Mouse (Mus musculus) lung, postnatal 36 days (tissue): Measurements from ENCODE around the gene Ano9.

ENCODE experiments used
- DNase-seq: peaks from one replicate; pipeline ENCODE4 v3.0.0; 2022; ENCODE audit warnings: mixed read lengths

The Ano9 gene

GRCm38 (mm10) chr7:141099911-141100691 lies 17.5 kb downstream of the Ano9 start, which contains the start of gene Sigirr:
TSS of gene Sigirr (minus strand) at chr7:141100572.
- DNase-seq = peak; percentile 72

GRCm38 (mm10) chr7:141097177-141097576 lies 20.4 kb downstream of the Ano9 start:
- no peak for DNase-seq

- DNase-seq = peak; percentile 89
Observed at GRCm38 (mm10) chr7:141096649-141097056, 21.0 kb downstream of the Ano9 start.

DNA sequence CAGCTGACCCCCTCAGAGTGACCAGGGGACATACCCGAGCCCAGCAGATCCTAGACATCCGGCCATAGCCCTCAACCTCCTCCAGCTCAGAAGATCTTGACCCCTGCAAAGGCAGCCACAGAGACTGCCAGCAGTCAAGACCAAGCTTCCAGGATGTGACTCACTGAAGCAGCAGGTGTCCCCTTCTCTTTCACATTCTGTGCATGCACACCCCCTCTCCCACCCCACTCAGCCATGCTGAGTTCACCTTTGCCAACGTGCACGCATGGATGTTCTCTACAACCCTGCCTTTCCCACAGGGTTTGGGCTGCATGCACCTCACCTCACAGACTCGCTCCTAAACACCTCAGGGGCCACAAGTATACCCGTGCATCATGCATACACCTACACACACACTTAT lies 21.6 kb downstream of the Ano9 start:
- DNase-seq = no peak

DNA sequence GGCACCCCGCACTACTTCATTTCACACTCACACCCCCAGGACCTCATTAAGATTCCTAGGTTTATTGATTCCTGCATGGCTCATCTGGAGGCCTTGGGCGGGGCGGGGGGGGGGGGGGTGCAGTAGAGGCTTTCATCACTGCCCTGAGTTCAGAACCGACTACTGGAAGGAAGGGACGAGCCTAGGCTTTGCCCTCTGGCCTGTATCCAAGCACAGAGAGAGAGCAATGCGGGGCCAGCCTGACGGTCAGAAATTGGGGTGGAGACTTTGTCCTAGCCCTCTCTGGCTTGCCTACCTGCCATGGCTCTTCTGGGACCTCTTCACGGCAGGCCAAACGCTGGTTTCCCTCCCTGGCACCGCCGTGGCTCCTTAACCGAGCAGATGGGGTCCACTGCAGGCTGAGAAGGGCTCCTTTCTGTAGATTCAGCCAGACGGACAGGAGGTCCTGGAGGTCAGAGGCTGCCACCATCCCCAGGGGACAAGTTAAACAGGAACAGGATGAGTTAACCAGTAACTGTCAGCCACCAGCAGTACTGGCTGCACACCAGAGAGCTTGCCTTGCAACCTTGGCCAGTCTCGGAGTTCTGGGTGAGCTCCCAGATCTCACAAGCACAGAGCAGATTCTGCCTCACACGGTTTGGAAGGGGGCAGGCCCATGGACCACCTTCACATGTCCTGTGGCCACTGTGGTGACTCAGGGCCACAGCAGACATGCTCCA lies 23.0 kb downstream of the Ano9 start:
- DNase-seq = no peak

GRCm38 (mm10) chr7:141093950-141094349 lies 23.7 kb downstream of the Ano9 start:
- DNase-seq = no peak

DNA sequence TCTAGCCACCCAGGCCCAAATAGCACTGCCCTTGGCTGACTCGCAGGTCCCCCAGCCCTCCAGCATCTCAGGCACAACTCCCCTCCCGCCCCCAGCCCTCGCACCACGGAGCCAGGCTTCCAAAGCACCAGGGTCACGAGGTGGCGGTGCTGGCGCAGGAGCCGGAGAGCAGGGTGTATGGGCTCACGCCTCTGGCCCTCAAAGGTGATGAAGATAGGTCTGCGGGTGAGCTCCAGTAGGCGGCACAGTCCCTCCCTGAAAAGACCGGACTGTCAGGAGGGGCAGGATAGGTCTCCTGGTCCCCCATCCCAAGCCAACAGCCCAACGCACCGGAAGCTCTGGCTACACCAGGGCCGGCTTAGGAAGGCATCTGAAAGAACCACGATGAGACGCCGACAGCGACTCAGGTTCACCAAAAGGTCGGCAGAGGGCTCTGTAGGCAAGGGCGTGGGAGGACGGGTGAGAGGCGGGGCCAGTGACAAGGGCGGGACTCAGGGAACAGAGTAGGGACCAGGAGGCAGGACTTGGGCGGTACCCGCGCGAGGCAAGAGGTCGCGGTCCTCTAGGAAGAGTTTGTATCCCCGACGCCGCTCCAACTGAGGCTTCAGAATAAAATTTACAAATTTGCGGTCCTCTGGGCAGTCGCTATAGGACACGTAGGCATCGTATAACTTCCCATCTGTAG lies 25.4 kb downstream of the Ano9 start:
- DNase-seq = peak; percentile 97

DNA sequence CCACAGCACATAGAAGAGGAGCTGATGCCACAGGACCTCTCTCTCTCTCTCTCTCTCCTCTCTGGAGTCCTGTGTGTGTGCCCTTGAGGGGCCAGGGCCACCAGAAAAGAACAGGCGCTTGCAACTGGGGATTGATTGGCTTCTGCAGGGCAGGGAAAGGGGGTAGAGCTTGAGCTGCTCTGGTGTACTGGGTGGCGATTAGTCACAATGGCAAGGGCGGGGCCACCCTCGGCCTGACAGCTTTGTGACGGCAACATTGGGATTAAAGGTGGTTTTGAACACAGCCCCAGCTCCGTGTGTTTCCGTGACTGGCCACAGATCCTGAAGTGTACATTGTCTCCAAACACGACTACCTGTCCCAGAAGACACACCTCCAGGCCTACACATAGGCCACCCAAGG lies 27.4 kb downstream of the Ano9 start:
- no peak for DNase-seq

DNA sequence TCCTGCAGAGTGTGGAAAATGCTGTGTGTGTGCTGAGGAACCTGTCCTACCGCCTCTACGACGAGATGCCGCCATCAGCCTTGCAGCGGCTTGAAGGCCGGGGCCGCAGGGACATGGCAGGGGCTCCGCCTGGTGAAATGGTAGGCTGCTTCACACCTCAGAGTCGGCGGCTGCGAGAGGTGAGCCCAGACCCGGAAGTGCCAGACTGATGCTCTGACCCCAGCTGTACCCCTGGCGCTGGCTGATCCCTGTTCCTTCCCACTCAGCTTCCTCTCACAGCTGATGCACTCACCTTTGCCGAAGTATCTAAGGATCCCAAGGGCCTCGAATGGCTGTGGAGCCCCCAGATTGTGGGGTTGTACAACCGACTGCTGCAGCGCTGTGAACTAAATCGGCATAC lies 29.1 kb downstream of the Ano9 start:
- no peak for DNase-seq

GRCm38 (mm10) chr7:141087894-141088293 lies 29.7 kb downstream of the Ano9 start:
- DNase-seq = peak; percentile 39

GRCm38 (mm10) chr7:141079481-141080449 lies 37.8 kb downstream of the Ano9 start:
- DNase-seq = peak; percentile 75

DNA sequence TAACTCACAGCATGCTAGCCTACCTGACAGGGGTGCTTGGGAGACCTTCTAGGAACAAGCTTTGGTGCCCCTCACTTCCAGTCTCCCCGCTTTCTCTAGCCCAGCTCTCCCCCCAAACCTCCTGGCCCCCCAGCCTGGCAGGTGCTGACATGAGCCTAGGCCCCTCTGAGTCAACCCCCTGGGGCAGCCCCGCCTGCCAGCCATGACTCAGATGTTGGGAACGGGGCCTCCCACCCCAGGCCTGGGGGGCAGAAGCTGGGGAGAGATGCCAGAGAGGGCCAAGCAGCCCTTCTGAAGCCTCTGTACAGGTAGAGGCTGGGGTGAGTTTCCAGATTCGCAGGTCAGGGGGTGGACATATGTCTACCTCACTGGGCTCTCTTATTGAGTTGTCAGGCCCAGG lies 38.7 kb downstream of the Ano9 start:
- DNase-seq = no peak

DNA sequence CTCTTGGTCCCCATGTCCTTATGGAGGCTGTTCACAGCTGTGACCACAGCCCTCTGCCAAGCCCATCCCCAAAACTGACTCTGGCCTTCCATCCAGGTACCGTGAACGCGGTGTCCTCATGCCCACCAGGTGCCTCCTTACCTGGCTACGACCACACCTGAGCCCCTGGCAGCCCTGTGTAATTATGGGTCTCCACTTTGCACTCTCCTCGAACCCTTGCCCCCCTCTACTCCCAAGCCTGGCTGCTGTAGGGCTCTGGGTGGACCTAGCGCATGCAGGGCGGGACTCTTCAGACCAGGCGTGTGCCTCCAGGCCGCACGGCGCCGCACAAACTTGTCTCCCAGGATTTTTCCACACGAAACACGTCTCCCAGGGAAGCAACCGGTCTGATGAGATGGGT lies 39.8 kb downstream of the Ano9 start, which contains the start of gene Pkp3:
TSS of gene Pkp3 (plus strand) at position 378 of the 400 bp plus-strand sequence.
- DNase-seq = no peak

GRCm38 (mm10) chr7:141073782-141074181 lies 43.8 kb downstream of the Ano9 start:
- DNase-seq = no peak

DNA sequence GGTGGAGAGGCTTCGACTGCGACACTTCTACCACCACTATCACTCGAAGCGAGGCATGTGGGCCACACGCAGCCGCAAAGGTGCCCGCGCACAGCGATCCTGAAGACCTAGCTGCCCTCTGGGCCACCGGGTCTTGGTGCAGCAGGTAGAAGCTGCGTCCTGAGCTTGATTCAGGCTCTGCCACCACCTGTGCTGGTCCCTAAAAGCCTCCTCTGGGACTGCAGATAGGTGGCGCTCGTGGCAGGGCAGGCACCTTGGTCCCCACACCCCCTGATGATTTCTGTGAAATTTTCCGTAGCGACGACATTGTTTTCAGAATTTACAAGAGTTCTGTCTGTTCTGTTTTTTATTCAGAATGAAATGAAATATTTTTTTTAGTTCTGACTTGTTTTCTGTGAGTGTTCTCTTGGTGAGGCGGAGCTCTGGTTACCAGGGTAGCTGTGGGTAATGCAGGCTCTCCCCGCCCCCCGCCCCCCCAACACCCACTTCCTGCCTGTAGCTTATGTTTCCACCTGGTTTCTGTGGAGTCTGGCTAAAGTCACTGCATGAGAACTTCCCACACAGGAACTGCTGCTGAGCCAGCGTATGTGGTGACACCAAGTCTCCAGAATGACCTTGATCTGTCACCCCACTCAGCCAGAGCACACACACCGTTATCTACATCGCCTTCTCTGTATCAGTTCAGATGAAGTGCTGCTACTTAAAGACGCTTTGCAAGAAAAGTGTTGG lies 45.4 kb downstream of the Ano9 start:
- DNase-seq = peak; percentile 58

DNA sequence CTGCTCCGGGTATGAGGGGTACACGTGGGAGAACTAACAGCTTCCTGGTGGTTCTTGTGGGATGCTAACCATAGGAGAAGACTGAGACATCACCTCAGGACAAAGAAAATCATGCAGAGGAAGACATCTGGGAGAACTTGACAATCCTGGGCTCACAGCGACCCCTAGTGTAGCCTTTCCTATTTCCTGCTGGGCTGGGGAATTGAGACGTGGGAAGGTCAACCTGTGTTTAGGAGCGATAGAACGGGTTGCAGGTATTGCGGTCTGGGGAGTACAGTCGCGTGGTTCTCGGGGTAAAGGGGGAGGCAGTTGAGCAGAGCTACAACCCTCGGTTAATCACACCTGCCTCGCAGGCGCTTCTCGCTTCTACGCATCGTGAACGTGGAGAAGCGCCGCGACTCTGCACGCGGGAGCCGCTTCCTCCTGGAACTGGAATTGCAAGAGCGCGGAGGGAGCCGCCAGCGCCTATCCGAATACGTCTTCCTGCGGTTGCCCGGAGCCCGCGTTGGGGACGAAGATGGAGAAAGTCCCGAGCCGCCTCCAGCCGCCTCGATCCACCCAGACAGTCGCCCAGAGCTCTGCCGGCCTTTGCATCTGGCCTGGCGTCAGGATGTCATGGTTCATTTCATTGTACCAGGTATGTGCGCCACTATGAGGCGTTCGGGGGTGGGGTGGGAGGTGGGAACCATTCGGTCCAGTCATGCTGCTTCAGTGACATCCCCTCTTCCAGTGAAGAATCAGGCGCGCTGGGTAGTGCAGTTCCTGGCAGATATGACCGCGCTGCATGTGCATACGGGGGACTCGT lies 47.3 kb downstream of the Ano9 start:
- DNase-seq = peak; percentile 89

- no peak for DNase-seq
Observed at GRCm38 (mm10) chr7:141068351-141068750, 49.3 kb downstream of the Ano9 start.

- DNase-seq = no peak
Observed at GRCm38 (mm10) chr7:141064576-141064975, 53.0 kb downstream of the Ano9 start.

- DNase-seq = no peak
Observed at GRCm38 (mm10) chr7:141064175-141064574, 53.4 kb downstream of the Ano9 start.

- DNase-seq = no peak
Observed at GRCm38 (mm10) chr7:141063353-141063752, 54.3 kb downstream of the Ano9 start.

DNA sequence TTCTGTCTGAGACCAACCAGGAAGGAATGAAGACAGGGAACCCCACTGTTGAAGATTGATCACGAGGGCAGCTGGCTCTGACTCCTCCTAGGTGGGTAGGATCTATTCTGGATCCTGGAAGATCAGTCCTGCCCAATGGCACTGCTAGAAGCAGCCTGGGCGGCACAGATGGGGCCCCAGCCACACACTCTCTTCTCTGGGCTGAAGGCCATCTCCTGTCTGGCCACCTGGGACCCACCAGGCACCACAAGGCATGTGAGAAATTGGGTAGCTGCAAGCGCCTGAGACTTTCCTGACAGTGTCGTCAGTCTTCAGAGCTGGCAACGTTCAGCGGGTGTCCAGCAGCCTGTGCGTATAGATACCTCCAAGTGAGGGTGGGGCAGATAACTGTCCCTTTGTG lies 55.1 kb downstream of the Ano9 start:
- DNase-seq = no peak
